Mouse (Mus musculus) limb, embryonic 14.5 days (tissue): ENCODE data around the gene Clic5. TPM values are rescaled to one million over a fixed set of nuclear protein-coding genes. Genes with fewer than 3 reads are reported as not detected.
A peak's percentile ranks its signal among the peaks of the same experiment; 100 is the strongest.

Source experiments
- ATAC-seq: fragments of 200-750 bp; cut with Nextera tagmentation; 2 replicates; pipeline ENCODE4 v1.8.0; 2017; ENCODE audit warnings: low read depth, moderate number of reproducible peaks, moderate TSS enrichment; ENCODE audit not compliant: low FRiP score
- DNase-seq: peaks from one replicate; pipeline ENCODE4 v3.0.0-alpha.2; 2015; ENCODE audit warnings: low spot score
- H3K27ac ChIP-seq: fragments of 300-500 bp; sonication (generic); replicated peaks from 2 replicates; pipeline ENCODE4 v1.5.1; 2014; ENCODE audit warnings: low read depth, mild to moderate bottlenecking, low read length, moderate library complexity, mixed read lengths
- H3K27me3 ChIP-seq: fragments of 300-500 bp; sonication (generic); 2 replicates; pipeline ENCODE4 v1.6.1; 2014; ENCODE audit warnings: low read length, mixed read lengths; ENCODE audit not compliant: control insufficient read depth, insufficient read depth
- H3K36me3 ChIP-seq: fragments of 300-500 bp; sonication (generic); 2 replicates; pipeline ENCODE4 v1.6.1; 2014; ENCODE audit warnings: mild to moderate bottlenecking, low read length, moderate library complexity, mixed read lengths; ENCODE audit not compliant: control insufficient read depth, insufficient read depth
- H3K4me1 ChIP-seq: fragments of 300-500 bp; sonication (generic); 2 replicates; pipeline ENCODE4 v1.6.1; 2014; ENCODE audit warnings: antibody characterized with exemption, low read length, mixed read lengths; ENCODE audit not compliant: control insufficient read depth, insufficient read depth
- H3K4me2 ChIP-seq: fragments of 300-500 bp; sonication (generic); replicated peaks from 2 replicates; pipeline ENCODE4 v1.6.1; 2014; ENCODE audit warnings: low read depth, mild to moderate bottlenecking, low read length, moderate library complexity; ENCODE audit not compliant: severe bottlenecking
- H3K4me3 ChIP-seq: fragments of 300-500 bp; sonication (generic); replicated peaks from 2 replicates; pipeline ENCODE4 v1.5.1; 2014; ENCODE audit warnings: low read length
- H3K9ac ChIP-seq: fragments of 300-500 bp; sonication (generic); 2 replicates; pipeline ENCODE4 v1.6.1; 2014; ENCODE audit warnings: mild to moderate bottlenecking, low read depth, low read length, moderate library complexity; ENCODE audit not compliant: severe bottlenecking
- H3K9me3 ChIP-seq: fragments of 300-500 bp; sonication (generic); 2 replicates; pipeline ENCODE4 v1.6.1; 2016; ENCODE audit warnings: low read length; ENCODE audit not compliant: control insufficient read depth
- POLR2A ChIP-seq: fragments of 200-500 bp; IDR thresholded peaks from 2 replicates; pipeline ENCODE4 v1.8.0; 2012; ENCODE audit warnings: inconsistent platforms, mild to moderate bottlenecking, moderate library complexity, borderline replicate concordance; ENCODE audit not compliant: insufficient read depth, insufficient read length; ENCODE audit errors: extremely low read depth
- WGBS: fragments of 180-500 bp; shearing (Covaris S2); extraction: QIAGEN DNeasy Blood & Tissue Kit; methylation state at CpG from one replicate; pipeline ENCODE4 v1.1.7; 2014; 5-methylcytosine and 5-hydroxymethylcytosine counted together
- polyA plus RNA-seq, 2 experiments: library from polyadenylated mRNA; depleted of rRNA in 1 of 2; stranded (reverse) in 1 of 2; unstranded in 1 of 2; fragments of >200 nt; fragmentation: Nextera tagmentation in 1 of 2; extraction: Ambion mirVana in 1 of 2; gene quantifications; 2 replicates each; pipeline versions ENCODE4 v1.2.1 to v1.2.3; 2012 to 2014

Clic5 gene
- polyA plus RNA-seq, 2 experiments: 0.41 to 0.44 TPM

DNA sequence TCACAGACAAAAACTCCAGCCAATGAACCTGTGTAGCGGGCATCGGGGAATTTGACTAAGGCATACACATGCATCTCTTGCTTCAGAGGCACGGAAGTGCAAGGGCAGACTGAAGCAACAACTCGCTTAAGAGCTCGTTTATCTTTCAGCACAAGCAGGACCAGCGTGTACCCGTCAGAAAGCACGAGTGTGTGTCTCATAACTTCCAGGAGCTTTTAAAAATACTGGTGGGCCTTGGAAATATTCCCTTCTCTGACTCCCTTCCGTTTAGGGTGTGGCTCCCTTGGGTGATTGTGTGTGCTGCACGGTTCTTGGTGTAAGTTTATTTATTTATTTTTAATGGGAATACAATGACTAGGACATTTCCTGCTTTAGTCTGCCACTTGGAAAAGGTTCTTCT is 41.7 kb downstream of the Clic5 start:
- no peak overlapping the region for H3K9ac ChIP-seq
- 62% methylated on average over 10 of the region's 10 CpGs for WGBS

DNA sequence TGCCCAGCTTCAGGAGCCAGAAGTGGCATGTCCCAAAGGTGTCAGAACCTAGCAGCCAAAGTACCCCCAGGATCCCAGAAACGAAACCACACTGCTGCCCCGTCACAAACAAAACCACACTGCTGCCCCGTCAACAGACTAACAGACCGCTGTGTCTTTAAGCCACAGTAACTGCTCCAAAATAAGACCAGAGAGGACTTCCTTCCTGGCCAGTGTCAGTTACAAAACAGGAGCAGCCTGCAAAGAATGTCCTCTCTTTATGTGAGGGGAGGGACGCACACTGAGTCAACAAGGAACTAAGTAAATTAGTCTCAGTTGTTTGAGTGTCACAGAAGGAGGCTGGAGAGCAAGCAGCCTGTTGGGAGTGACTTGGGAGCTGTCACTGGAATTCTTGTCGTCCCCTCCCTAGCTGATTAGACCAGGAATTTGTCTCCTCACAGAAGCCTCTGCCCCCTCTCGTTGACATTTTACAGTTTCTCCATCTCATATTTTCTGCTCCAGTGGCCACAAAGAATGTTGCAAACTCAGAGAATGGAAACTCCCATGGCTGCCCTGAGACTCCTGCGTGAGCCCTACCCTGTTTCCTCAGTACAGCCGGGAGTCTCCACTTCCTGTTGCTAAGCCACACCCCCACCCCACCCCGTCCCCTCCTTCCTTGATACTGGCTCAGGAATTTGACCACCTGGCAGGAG is 50.8 kb downstream of the Clic5 start:
- ATAC-seq (peak; percentile 47; the same call in 1 of the 2 replicates), DNase-seq (no peak)
- Histone ChIP-seq H3K4me3 (0 out of 2 replicates have a peak overlapping the region, but pooled peaks have one; percentile 7), H3K36me3 (no peaks in the 10 kb centered on the region), H3K4me2 (peak overlapping the region; percentile 38), H3K9ac (peak overlapping the region; percentile 17; the same call in 1 of the 2 replicates), H3K9me3 (peaks cover 4% of the 10 kb centered on the region; the same call in 1 of the 2 replicates), H3K27me3 (no peaks in the 10 kb centered on the region), H3K27ac (peak overlapping the region; percentile 15), H3K4me1 (peaks cover 10% of the 10 kb centered on the region)
- no peak for TF ChIP-seq POLR2A
- 13% methylated on average over 10 of the region's 10 CpGs for WGBS

More for the DNA sequence above, 41.7 kb downstream of the Clic5 start:
- TF ChIP-seq POLR2A: no peak
- DNase-seq (no peak), ATAC-seq (no peak)
- Histone ChIP-seq H3K27ac (no peak overlapping the region), H3K4me1 (no peaks in the 10 kb centered on the region), H3K36me3 (no peaks in the 10 kb centered on the region), H3K4me3 (no peak overlapping the region), H3K4me2 (no peak overlapping the region), H3K27me3 (no peaks in the 10 kb centered on the region), H3K9me3 (no peaks in the 10 kb centered on the region)

DNA sequence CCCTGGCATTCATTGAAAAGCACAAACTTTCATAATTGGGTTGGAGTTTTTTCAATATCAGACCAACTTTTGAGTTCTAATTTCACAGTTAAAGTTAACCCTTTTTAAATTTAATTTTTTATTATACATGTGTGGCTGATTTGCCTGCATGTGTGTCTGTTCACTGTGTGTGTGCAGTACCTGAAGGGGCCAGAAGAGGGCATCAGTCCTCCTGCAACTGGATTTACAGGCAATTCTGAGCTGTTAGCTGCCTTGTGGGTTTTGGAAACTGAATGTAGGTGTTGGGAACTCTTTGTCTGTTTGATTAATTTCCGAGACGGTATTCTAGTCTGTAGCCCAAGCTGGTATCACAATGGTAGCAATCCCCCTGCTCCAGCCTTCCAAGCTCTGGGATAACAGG is 52.4 kb downstream of the Clic5 start:
- Histone ChIP-seq H3K9me3 (peaks cover 4% of the 10 kb centered on the region; the same call in 1 of the 2 replicates), H3K27me3 (no peaks in the 10 kb centered on the region), H3K27ac (no peak overlapping the region), H3K36me3 (no peaks in the 10 kb centered on the region), H3K4me2 (no peak overlapping the region), H3K4me3 (no peak overlapping the region), H3K4me1 (peaks cover 13% of the 10 kb centered on the region), H3K9ac (no peak overlapping the region)
- 96% methylated on average over 2 of the region's 2 CpGs for WGBS
- no peak for DNase-seq
- ATAC-seq: no peak
- no peak for TF ChIP-seq POLR2A

DNA sequence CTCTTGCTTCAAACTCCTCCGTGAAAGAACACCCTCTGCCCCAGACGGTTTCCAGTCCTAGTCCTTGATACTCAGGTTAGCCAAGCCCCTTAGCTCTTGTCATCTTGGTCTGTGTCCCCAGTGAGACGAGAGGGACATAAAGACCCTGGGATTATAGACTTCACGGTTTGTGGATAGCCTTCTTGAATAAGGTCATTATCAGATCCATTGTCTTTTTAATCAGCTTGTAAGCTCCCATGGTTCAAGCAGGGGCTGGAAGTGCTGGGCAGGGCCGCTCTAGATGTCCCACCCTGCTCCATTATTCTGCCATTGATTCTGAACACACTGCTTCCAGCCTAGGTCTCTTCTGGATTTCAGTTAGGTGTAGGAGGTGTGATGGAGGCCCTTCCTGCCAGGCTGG is 55.7 kb downstream of the Clic5 start:
- Histone ChIP-seq H3K4me3 (no peak overlapping the region), H3K36me3 (no peaks in the 10 kb centered on the region), H3K9ac (no peak overlapping the region), H3K4me1 (peaks cover 7% of the 10 kb centered on the region), H3K27me3 (no peaks in the 10 kb centered on the region), H3K27ac (no peak overlapping the region), H3K9me3 (peaks cover 4% of the 10 kb centered on the region; the same call in 1 of the 2 replicates), H3K4me2 (no peak overlapping the region)
- no peak for DNase-seq
- no peak for ATAC-seq
- TF ChIP-seq POLR2A: no peak
- WGBS: 54% methylated on average over 5 of the region's 5 CpGs

DNA sequence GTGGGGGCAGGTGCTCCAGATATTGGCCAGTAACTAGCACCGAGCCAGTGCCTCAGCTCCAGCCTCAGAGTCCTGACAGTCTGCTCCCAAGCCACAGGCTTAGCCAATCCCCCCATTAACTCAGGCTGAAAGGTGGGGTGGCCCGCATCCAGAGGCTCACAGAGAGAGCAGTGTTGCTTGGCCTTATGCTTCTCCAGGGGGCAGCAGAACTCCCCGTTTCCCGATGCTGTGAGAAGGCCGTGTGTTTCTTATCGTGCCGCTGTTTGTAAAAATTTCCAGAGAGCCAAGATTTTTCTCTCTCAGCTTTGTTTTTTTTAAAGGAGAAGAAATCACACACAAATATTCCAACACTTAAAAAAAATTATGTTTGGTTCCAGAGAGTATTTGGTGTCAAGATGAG is 56.2 kb downstream of the Clic5 start:
- no peak overlapping the region for H3K4me2 ChIP-seq
- no peak for DNase-seq
- no peak overlapping the region for H3K9ac ChIP-seq
- WGBS: 11% methylated on average over 7 of the region's 7 CpGs
- H3K4me1 ChIP-seq: peaks cover 2% of the 10 kb centered on the region; the same call in 1 of the 2 replicates
- no peaks in the 10 kb centered on the region for H3K36me3 ChIP-seq
- ATAC-seq: no peak
- peaks cover 4% of the 10 kb centered on the region; the same call in 1 of the 2 replicates for H3K9me3 ChIP-seq
- TF ChIP-seq POLR2A: no peak
- no peaks in the 10 kb centered on the region for H3K27me3 ChIP-seq
- no peak overlapping the region for H3K4me3 ChIP-seq
- no peak overlapping the region for H3K27ac ChIP-seq
